Mouse (Mus musculus) thymus, postnatal 10 days (tissue): Measurements from ENCODE around the gene Ccdc122.
"Not testable (repeated sequence)": the region's sequence is repeated elsewhere in the genome, so short reads cannot be mapped to it uniquely, and the experiment has no call there.

Source experiments
- DNase-seq, 2 experiments: peaks; one replicate each; pipeline ENCODE4 v3.0.0; 2021; ENCODE audit warnings: low spot score in 2 of 2

The Ccdc122 gene

GRCm38 (mm10) chr14:77036226-77037046, at the start of gene Ccdc122, which contains the start of gene Lacc1:
Gene Ccdc122 (plus strand): TSS chr14:77036772.
Gene Lacc1 (minus strand): TSS chr14:77036904.
- DNase-seq = peak; percentile 67 to 89

DNA sequence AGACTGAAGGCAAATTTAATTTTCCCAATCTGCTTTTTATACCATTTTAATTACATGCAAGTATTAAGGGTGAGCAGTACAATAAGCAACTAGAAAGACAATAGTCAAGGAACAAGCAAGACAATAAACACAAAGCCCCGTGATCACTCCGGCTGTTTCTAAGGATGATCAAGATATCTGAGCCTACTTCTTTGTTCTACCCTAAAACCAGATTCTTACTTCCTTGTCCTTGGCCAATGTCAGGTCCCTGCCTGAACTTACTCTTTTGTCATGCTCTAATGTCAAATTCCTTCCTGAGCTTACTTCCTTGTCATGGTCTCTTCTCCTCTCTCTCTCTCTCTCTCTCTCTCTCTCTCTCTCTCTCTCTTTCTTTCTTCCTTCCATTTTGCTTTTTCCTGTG, 46.2 kb upstream of the Ccdc122 start:
- DNase-seq = not testable (repeated sequence)

DNA sequence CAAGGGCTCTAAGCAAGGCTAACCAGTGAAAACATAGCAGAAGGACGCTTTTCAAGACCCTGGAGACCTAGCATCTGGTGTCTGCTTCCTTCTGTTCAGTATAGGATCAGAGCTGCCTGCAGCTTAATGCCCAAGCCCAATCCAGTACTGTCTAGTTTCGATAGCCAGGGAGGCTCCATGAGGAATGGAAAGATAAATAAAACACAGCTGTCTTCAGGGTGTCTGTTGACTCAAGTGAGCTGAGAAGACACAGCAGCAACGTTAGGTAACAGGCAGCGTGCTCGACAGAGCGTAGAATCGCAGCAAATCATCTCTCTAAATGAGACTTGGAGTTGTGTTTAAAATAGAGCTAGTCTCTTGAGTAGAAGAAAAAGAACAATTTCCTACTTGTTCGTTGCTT, 31.8 kb upstream of the Ccdc122 start:
- DNase-seq = no peak

DNA sequence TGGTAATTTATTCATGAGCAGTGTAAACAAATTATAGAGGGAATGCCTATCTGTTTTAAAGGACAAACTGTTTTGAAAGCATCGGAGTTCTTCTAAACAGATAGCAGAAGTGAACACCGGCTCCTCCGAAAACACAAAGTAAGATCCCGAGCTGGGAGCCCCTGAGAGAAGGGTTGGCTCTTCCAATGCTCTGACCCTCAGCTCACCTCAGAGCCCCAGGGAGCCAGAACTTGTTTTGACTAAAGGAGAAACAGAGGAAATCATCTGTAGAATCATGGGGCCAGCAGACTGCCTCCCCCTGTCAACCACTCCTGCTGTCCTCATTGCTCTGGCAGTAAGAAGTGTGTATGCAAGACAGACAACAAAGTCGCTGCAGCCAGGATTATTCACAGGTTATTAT, 31.0 kb upstream of the Ccdc122 start:
- DNase-seq = no peak

- peak; percentile 40 to 58 for DNase-seq
Measured at GRCm38 (mm10) chr14:77008238-77008637, 28.3 kb upstream of the Ccdc122 start.

DNA sequence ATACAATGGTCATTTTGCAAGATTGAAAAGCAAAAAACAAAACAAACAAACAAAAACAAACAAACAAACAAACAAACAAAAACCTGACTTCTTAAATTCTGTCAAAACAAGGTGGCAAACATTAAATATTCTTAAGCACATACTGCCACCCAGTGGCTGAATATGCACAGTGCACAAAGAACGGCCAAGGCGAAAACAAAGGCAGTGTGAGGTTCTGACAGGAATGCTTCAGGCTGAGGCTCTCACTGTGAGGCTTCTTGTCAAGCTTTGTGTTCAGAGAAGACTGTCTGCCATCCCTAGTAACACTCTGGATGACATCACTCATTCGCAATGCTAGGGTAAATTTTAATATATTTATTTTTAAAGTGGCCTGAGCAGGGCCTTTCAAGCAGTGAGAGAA, 24.8 kb upstream of the Ccdc122 start:
- DNase-seq = peak; percentile 13 to 49

DNA sequence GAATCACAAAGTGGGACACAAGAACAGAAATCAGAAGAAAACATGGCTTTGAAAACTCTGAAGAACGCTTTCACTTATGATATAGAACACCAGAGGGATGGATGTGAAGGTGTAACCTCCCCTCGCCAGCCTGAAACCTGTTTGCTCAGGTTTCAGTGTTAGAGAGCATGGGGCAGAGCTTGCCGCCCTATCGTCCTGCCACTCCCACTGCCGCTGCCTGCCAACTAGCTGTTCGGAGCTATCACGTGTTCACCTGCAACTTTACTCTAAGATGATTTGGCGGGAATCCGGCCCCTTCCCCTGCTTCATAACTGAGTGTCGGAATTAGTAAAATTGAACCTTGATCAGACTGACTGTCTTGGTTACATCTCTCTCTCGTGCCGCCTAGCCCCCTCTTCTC, 19.8 kb upstream of the Ccdc122 start:
- not testable (repeated sequence) for DNase-seq

DNA sequence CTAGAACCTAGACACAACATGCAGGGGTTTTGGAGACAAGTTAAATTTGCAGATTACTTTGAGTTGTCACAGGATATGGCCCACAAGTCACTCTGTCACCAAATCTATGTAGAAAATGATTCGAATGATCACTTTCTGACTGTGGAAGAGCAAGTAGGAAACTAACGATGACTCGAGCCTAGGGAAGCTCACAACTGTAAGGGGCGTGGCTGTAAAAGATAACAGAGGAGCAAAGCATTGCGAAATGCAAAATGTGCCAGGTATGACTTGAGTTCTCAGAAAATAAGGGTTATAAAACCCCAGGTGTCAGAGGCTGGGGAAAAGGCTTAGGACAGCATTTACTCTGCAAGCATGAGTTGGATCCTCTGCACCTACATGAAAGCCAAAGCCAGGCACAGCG, 19.4 kb upstream of the Ccdc122 start:
- DNase-seq = no peak

- no peak for DNase-seq
Measured at GRCm38 (mm10) chr14:77024499-77024898, 12.1 kb upstream of the Ccdc122 start.

DNA sequence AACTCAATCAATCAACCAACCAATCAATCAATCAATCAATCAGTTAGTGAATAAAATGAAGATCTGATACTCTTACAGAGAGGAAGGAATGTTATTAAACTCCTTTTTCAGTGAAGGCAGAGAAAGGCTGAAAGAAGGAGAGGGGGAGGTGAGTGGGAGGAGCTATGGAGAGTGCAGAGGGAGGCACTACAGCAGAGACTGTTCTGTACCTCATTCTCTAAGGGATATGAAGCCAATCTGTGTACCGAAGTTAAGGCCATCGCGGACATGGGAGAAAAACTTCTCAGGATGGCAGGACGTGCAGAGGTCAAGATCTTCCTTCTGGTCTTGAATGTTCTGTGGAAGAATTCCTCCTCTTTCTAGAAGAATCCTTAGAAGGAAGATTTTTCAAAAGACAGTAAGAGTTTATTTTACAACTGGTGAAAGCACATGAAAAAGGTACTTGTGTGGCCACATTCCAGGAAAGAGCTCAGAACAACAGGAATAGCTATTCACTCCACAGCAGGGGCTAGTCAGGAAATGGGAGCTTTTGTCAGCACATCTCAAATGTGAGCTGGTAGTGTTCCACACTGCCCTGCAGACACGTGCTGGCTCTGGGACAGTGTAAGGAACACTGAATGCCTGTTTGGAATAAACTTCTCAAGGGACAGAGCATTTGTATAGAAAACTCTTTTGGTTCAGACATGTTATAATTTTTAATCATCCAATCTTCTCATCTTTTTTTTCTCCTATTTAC, 7.1 kb upstream of the Ccdc122 start:
- no peak for DNase-seq

DNA sequence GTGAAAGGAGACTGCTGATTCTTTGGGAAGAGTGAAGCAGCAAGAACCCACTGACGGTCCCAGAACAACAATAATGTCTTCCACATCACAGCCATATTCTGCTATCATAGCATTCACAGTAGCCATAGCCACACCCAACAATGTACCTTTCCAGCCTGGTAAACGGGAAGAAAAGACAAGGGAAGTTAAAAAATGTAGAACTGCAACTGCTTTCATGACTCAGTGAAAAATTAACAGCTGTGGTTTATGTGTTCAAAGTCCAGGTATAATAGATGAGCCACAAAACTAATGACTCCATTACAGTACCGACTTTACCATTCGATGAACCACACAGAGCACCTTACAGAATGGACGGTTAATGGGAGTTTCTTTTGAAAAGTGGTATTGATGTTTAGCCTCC, 5.8 kb upstream of the Ccdc122 start:
- DNase-seq = no peak

- no peak for DNase-seq
Measured at GRCm38 (mm10) chr14:77032433-77032832, 4.1 kb upstream of the Ccdc122 start.

DNA sequence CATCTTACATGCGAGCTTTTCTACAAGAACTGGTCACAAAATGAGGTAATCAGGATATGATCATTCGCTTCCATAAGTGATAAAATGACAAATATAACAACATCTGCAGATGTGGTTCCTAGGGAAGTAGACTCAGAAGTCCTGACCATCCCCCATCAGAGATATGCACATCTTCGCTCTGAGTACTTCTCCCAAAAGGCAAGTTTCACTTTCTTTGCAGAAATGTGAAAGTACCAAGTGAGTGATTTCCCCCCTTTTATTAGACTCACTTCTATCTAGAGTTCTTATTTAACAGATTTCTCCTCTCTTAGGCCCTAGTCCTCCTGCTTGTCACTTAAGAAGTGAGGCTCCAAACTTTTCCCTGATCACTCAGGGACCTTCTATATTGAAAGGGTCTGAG, 3.2 kb upstream of the Ccdc122 start:
- DNase-seq = no peak

DNA sequence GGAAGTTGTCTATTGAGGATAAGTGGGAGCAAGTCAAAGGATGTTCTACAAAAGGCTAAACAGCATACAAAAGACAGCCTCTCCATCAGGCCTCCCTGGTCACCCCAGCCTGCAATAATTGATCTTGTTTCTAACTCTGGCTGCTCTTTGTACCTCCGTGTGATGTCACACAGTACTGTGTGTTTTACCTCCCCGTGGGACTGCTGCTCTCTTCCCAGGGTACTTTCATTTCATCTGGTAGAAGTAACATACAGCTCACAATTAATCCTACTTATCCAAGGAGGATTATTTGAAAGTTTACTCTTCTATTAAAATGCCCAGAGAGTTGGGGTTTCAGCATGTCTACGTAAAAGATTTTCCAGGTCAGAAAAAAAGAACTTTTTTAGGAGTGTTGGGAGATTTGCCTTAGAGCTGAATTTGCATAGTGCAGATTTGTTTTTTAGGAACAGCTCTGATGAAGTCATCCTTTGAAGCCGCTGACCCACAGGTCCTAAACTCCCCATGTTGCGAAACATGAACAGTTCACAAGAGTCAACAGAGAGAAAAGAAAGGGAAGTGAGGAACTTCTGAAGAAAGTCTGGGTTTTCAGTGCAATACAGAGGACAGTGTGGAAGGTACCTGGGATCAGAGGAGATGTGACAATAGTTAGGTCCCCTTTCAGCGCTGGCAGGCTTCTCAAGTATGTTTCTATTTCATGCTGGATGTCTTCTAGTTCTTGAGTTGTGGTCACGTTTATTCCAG, 2.2 kb upstream of the Ccdc122 start:
- DNase-seq = no peak

GRCm38 (mm10) chr14:77034970-77035369, 1.6 kb upstream of the Ccdc122 start:
- DNase-seq = no peak

- no peak for DNase-seq
Measured at GRCm38 (mm10) chr14:77037330-77037729, 758 bp downstream of the Ccdc122 start.

DNA sequence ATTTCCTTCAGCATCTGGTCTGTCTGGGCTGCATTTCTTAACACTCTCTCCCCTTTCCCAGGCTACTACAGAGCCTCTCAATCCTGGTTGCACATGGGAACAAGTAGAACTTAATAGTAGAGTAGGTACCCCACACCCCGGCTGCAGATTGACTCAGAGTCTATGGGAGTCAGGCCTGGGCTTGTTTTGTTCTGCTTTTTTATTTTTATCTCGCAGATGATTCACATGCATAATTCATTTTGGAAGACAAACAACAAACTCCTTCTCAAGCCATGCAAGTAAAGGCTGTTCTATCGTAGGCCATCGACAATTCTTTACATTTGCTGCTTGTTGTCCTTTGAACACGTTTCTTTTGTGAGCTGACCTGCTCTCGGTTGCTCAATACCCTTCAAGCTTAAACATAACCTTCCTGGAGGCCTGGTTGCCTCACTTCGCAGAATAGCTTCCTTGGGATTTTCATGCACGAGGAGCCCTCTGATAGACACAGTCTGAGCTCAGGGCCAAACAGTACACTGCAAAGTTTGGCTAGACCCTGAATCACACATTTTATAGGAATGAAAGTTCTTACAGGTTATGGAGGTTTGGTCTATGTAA, 1.4 kb downstream of the Ccdc122 start:
- DNase-seq = no peak

- no peak for DNase-seq
Measured at GRCm38 (mm10) chr14:77053288-77053687, 16.7 kb downstream of the Ccdc122 start.

GRCm38 (mm10) chr14:77069361-77069760, 32.8 kb downstream of the Ccdc122 start:
- no peak for DNase-seq

- no peak for DNase-seq
Measured at GRCm38 (mm10) chr14:77081248-77081647, 44.7 kb downstream of the Ccdc122 start.

DNA sequence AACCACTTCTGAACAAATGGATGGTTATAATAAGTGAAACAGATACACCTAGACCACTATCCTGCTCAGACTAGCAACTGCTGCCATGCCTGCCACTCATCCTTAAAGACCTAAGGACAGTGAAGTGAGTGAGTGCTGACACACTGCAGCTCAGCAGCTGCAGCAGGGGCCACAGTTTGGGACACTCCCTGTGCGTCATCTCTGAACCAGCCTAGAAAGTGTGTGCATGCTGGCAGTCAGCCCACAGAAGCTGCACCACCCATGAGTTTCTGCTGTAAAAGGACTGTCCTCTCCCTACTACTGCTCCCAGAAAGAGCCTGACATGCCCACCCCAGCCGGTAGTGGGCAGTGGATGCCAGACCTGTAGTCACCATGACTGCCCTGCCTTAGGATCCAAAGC, 63.7 kb downstream of the Ccdc122 start:
- no peak for DNase-seq

- DNase-seq = not testable (repeated sequence)
Measured at GRCm38 (mm10) chr14:77110622-77111021, 74.0 kb downstream of the Ccdc122 start.
